Mouse (Mus musculus) neutrophil, adult 83 days (primary cell): ENCODE data around the gene Fbxo45. TPM values are rescaled to one million over a fixed set of nuclear protein-coding genes. Genes with fewer than 3 reads are reported as not detected.

ENCODE experiments used
- total RNA-seq, 2 experiments: library from RNA; stranded (reverse); gene quantifications; one replicate each; pipeline ENCODE4 v1.2.4; 2023

The Fbxo45 gene
- total RNA-seq: 1 to 10 TPM; 9.6 to 9.8 TPM

GRCm38 (mm10) chr16:32246952-32247370 is at the start of gene Fbxo45, which contains the start of gene Wdr53:
Gene Fbxo45, minus strand, starts transcription at chr16:32247158.
Gene Wdr53, plus strand, starts transcription at chr16:32247227.

DNA sequence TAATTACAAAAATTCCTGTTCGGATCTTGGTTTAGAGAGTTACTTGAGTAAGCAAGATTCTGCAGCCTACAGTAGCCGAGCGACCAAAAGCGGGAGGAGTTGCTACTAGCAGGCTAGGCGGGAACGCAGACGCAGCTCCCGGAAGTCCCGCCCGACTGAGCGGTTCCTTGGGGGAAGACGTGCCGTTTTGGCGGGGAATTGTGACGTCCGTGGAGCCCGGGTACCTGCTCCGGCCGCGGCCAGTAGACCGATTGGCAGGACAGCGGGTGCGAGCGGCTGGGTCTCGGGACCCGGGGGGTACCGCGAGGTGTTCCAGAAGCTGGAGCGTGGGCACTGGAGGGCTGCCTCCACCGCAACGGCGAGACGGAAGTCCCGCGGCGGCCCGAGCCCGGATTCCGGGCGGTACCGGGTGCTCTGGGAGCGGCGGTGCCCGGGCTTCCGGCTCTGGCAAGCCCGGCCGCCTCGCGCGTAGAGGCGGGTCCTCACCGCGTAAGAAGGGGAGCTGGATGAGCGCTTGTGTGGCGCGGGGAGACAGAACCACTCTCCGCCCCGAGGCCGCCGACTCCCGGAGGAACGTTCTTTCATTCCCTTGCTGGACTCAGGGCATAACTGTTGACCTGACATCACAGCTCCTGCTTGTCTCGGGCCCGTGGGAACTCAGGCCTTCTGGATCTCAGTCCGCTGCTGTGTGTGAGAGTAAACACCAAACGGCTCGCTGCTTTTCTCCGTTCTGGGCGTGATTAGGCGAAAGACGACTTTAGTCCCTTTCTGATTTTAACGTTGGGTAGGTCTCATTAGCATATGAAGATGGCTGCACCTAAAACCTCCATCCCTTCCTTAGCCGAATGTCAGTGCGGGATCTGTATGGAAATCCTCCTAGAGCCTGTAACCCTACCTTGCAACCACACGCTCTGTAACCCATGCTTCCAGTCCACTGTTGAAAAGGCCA is 30.6 kb upstream of the Fbxo45 start, which contains the start of gene Rnf168:
Gene Rnf168, plus strand, starts transcription at position 152 of the 949 bp plus-strand sequence.

DNA sequence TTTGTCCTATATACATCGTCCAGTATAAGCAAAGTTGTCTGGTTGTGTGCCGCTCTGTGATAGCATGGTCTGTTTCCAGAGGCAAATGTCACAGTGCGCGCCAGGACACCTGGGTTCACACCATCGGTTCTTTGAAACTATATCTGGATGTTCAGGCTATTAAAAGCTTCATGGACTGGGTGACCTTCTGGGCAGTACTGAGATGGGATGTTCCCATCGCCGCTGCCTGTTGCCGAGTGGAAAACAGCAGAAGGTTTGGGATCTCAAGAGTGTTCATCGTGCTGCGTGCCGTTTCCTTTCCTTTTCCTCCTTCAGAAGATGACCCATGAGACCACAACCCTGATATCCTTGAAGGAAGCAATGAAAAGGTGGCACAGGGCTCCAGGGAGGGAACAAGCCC is 24.3 kb upstream of the Fbxo45 start, which contains the start of gene Smco1:
Gene Smco1, plus strand, starts transcription at position 178 of the 400 bp plus-strand sequence.

Other genes with a start within 250 kb of the Fbxo45 start
- 10 to 100 TPM; 11.7 to 12.0 TPM for gene Senp5, start 243.9 kb downstream of the Fbxo45 start, total RNA-seq
- 100 to 1,000 TPM; 100 to 108 TPM for gene Pak2, start 167.8 kb downstream of the Fbxo45 start, total RNA-seq
- 10 to 100 TPM; 39.5 to 43.8 TPM for gene Pigx, start 147.4 kb downstream of the Fbxo45 start, total RNA-seq
- gene Cep19, start 147.4 kb downstream of the Fbxo45 start, total RNA-seq: 10 to 100 TPM; 32.0 to 36.1 TPM
- gene Nrros, start 81.6 kb downstream of the Fbxo45 start, total RNA-seq: 100 to 1,000 TPM; 115 to 137 TPM
- gene Bex6, start 67.3 kb downstream of the Fbxo45 start, total RNA-seq: 1 to 10 TPM; 3.9 to 4.9 TPM
- gene Wdr53, start 69 bp upstream of the Fbxo45 start, total RNA-seq: 10 to 100 TPM in 1 of 2 experiments, 1 to 10 TPM in 1; 7.7 to 10.3 TPM
- under 1 TPM in 1 of 2 experiments, not detected in 1; 0.33 TPM for gene Smco1, start 24.3 kb upstream of the Fbxo45 start, total RNA-seq
- gene Rnf168, start 30.3 kb upstream of the Fbxo45 start, total RNA-seq: 10 to 100 TPM; 15.5 to 18.7 TPM
- gene Ubxn7, start 85.1 kb upstream of the Fbxo45 start, total RNA-seq: 10 to 100 TPM; 41.1 to 51.5 TPM
- not detected for gene Tm4sf19, start 153.3 kb upstream of the Fbxo45 start, total RNA-seq
- gene Tctex1d2, start 172.5 kb upstream of the Fbxo45 start, total RNA-seq: 10 to 100 TPM; 18.8 to 19.8 TPM
- gene Pcyt1a, start 183.8 kb upstream of the Fbxo45 start, total RNA-seq: 100 to 1,000 TPM in 1 of 2 experiments, 10 to 100 TPM in 1; 95.6 to 106 TPM
- not detected for gene Slc51a, start 240.7 kb upstream of the Fbxo45 start, total RNA-seq
- not detected for gene Zdhhc19, start 249.1 kb upstream of the Fbxo45 start, total RNA-seq